Mouse (Mus musculus) lung, adult 2 months (tissue): ENCODE data around the gene Gse1.

Experiments
- CTCF ChIP-seq: fragments of 200-500 bp; IDR thresholded peaks from 2 replicates; pipeline ENCODE4 v1.5.1; 2011; ENCODE audit warnings: mild to moderate bottlenecking, low read length, control low read depth; ENCODE audit not compliant: insufficient read depth
- POLR2A ChIP-seq: fragments of 200-500 bp; IDR thresholded peaks from 2 replicates; pipeline ENCODE4 v1.6.1; 2011; ENCODE audit warnings: low read depth, mild to moderate bottlenecking, control low read depth, low read length, borderline replicate concordance; ENCODE audit errors: extremely low read depth

DNA sequence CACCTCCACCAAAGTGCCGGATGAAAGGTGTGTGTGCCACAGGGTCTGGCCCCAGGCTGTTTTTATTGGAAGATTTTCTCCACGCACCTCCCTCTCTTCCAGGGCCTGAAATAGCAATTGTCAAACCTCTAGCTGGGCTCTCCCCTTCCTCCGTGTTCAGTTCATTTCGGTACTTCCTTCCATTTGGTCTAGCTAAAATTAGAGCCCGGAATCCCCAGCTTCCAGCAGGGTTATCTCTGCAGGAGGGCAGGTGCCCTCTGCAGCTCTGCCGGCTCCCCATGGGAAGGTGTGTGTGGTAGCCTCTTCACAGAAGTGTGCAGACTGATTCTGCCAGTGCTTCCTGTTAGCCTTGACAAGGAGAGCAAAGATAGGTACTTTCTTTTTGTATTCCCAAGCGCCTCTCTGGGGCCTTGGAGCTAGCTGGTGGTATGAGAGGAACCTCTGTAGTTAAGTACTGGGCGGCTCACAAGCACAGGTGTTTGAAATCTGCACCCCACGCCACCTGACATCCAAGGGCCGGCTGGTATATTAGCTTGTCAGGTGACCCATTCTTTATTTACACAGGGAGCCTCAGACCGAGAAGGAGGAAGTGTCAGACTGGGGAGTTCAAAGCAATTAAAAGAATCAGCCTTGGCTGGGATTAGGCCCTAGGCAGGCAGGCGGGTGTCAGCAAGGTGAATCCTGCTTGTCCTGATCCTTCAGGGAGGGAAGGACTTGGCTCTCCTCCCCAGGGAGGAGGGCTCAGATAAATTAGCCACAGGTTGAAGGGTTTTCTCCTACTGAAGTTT, 262.3 kb downstream of the Gse1 start:
- TF ChIP-seq CTCF = no peak
- no peak for TF ChIP-seq POLR2A
